Mouse (Mus musculus) liver, embryonic 14.5 days (tissue): Measurements from ENCODE around the gene Zfp423. TPM values are rescaled to one million over a fixed set of nuclear protein-coding genes. Genes with fewer than 3 reads are reported as not detected.

ENCODE experiments used
- ATAC-seq: fragments of 200-750 bp; cut with Nextera tagmentation; 2 replicates; pipeline ENCODE4 v1.8.0; 2017; ENCODE audit warnings: moderate number of reproducible peaks, mild to moderate bottlenecking, moderate library complexity; ENCODE audit not compliant: insufficient read depth
- DNase-seq, 3 experiments: peaks; one replicate each; pipeline ENCODE4 v3.0.0-alpha.2; 2012 to 2013; ENCODE audit warnings: low read depth in 3 of 3, low spot score in 3 of 3
- H3K27ac ChIP-seq: fragments of 300-500 bp; sonication (generic); 2 replicates; pipeline ENCODE4 v1.5.1; 2014; ENCODE audit warnings: moderate library complexity, mild to moderate bottlenecking, control low read depth, inconsistent platforms
- H3K27me3 ChIP-seq: fragments of 300-500 bp; sonication (generic); 2 replicates; pipeline ENCODE4 v1.6.1; 2014; ENCODE audit warnings: mild to moderate bottlenecking, low read length, moderate library complexity; ENCODE audit not compliant: control insufficient read depth, insufficient read depth
- H3K36me3 ChIP-seq: fragments of 300-500 bp; sonication (generic); replicated peaks from 2 replicates; pipeline ENCODE4 v1.6.1; 2014; ENCODE audit warnings: low read depth; ENCODE audit not compliant: control insufficient read depth, insufficient read depth
- H3K4me1 ChIP-seq, 2 experiments: fragments of 200-500 bp in 1 of 2; fragments of 300-500 bp in 1 of 2; sonication (generic) in 1 of 2; replicated peaks; 2 replicates each; pipeline ENCODE4 v1.6.1; 2012 to 2014; ENCODE audit warnings: antibody characterized with exemption in 1 of 2, inconsistent platforms in 1 of 2, low read length in 1 of 2; ENCODE audit not compliant: control insufficient read depth in 2 of 2, insufficient read depth in 2 of 2
- H3K4me2 ChIP-seq: fragments of 300-500 bp; sonication (generic); 2 replicates; pipeline ENCODE4 v1.6.1; 2014; ENCODE audit warnings: low read depth, mild to moderate bottlenecking, control low read depth, moderate library complexity
- H3K4me3 ChIP-seq, 2 experiments: fragments of 200-500 bp in 1 of 2; fragments of 300-500 bp in 1 of 2; sonication (generic) in 1 of 2; 2 replicates each; pipeline ENCODE4 v1.5.1; 2012 to 2014; ENCODE audit warnings: low read depth in 2 of 2, low read length in 2 of 2, mild to moderate bottlenecking in 2 of 2, control low read depth in 1 of 2, inconsistent platforms in 1 of 2, moderate library complexity in 1 of 2; ENCODE audit not compliant: insufficient read depth in 1 of 2
- H3K9ac ChIP-seq: fragments of 300-500 bp; sonication (generic); replicated peaks from 2 replicates; pipeline ENCODE4 v1.6.1; 2014; ENCODE audit warnings: mild to moderate bottlenecking, control low read depth, moderate library complexity
- H3K9me3 ChIP-seq: fragments of 300-500 bp; sonication (generic); 2 replicates; pipeline ENCODE4 v1.6.1; 2016; ENCODE audit warnings: low read length, mixed read lengths; ENCODE audit not compliant: control insufficient read depth
- CTCF ChIP-seq: IDR thresholded peaks from 2 replicates; pipeline ENCODE4 v1.5.1; 2016; ENCODE audit warnings: antibody characterized with exemption, low read depth, control low read depth
- EP300 ChIP-seq: IDR thresholded peaks from 2 replicates; pipeline ENCODE4 v1.6.1; 2016; ENCODE audit warnings: antibody characterized with exemption, low read depth
- WGBS: fragments of 180-500 bp; shearing (Covaris S2); extraction: QIAGEN DNeasy Blood & Tissue Kit; methylation state at CpG from one replicate; pipeline ENCODE4 v1.1.7; 2014; ENCODE audit not compliant: insufficient replicate concordance; 5-methylcytosine and 5-hydroxymethylcytosine counted together
- polyA plus RNA-seq, 2 experiments: library from polyadenylated mRNA; depleted of rRNA in 1 of 2; stranded (reverse) in 1 of 2; unstranded in 1 of 2; fragments of >200 nt; fragmentation: Nextera tagmentation in 1 of 2; extraction: Ambion mirVana in 1 of 2; gene quantifications; 2 replicates each; pipeline versions ENCODE4 v1.2.1 to v1.2.3; 2012 to 2014

The Zfp423 gene
- polyA plus RNA-seq, 2 experiments: 0.52 to 0.60 TPM

DNA sequence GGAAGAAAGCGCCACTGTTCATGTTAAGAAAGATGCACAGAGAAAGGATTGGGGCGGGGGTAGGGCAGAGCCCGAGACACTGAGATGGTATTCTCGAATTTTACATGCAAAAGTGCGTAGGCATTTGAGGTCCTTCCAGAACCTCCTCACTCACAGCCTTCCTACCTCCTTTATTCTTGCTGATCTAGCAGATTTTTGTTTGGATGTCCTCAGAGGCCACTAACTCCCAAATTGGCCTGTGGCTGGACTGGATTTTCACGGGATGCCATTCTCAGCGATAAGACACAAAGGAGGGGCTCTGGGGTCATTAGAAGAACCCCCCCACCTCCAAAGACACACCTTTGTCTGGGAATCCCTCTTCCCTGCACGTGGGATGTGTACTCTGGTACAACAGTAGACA is 25.6 kb downstream of the Zfp423 start:
- Histone ChIP-seq H3K4me3 (no peak overlapping the region), H3K4me2 (no peak overlapping the region), H3K4me1 (no peaks in the 10 kb centered on the region), H3K27ac (no peak overlapping the region), H3K27me3 (no peaks in the 10 kb centered on the region; the same call in 1 of the 2 replicates), H3K9me3 (no peaks in the 10 kb centered on the region), H3K9ac (no peak overlapping the region), H3K36me3 (no peaks in the 10 kb centered on the region)
- DNase-seq (no peak), ATAC-seq (no peak)
- WGBS: 55% methylated on average over 8 of the region's 8 CpGs
- no peak for TF ChIP-seq CTCF
- TF ChIP-seq EP300: no peak

DNA sequence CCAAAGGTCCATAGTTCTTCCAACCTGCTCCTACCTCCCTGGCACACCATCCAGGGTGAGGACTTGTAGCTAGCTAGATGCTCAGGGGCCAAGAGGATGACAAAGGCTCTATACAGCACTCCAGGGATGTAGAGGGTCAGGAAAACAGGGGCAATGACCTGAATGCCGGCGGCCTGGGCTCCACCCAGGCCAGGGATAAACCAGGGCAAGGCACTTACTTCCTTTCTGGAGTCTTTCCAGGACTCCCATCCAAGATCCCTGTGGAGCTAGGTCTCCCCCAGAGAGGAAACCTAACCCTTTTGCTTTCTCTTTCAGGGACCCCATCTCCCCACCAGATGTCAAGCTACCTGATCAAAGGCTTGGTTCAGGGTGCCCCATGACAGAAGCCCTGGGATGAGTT is 30.5 kb downstream of the Zfp423 start:
- Histone ChIP-seq H3K27me3 (no peaks in the 10 kb centered on the region), H3K4me3 (no peak overlapping the region), H3K9me3 (no peaks in the 10 kb centered on the region), H3K27ac (no peak overlapping the region), H3K4me2 (no peak overlapping the region), H3K9ac (no peak overlapping the region), H3K4me1 (0 out of 4 replicates have a peak, but pooled peaks cover 0 to 2% of the 10 kb centered on the region in 2 experiments), H3K36me3 (no peaks in the 10 kb centered on the region)
- ATAC-seq (no peak), DNase-seq (no peak)
- 42% methylated on average over 2 of the region's 2 CpGs for WGBS
- TF ChIP-seq CTCF (no peak), EP300 (no peak)

DNA sequence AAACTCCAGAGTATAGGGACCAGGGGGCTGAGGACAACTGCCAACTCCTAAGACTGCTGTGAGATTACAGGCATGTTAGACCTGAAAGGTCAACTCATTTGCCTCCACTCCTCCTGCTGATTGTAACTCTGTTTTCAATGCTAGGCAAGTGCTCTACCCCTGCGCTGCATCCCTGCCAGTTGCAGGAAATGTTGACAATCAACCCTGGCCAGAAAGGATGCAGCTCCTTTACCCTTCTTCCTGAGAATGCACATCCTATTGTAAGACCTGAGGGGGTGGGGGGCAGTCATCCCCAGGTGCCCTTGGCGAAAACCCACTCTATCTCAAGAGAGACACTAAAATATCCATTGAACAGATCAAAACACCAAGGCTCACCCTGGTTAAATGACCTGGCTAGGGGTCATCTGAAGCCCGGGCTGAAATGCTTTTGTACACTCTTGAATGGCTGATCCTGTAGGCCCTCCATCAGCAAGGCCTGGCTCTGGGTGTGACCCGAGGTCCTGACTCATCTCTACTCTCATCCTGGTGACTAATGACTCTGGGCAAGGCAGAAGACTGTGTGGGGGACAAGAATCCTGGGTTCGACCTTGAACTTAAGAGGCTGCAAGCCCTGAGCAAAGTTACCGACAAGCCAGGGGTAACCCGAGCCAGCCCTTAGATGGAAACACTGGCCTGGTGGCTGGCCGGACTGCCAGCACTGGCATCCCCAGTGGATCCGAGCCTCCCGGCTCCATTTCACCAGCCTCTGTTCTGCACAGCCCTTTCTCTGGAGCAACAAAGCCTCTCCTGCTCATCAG is 32.2 kb downstream of the Zfp423 start:
- Histone ChIP-seq H3K27me3 (no peaks in the 10 kb centered on the region), H3K9me3 (no peaks in the 10 kb centered on the region), H3K36me3 (no peaks in the 10 kb centered on the region), H3K4me1 (0 out of 4 replicates have a peak, but pooled peaks cover 0 to 2% of the 10 kb centered on the region in 2 experiments), H3K4me2 (no peak overlapping the region), H3K27ac (no peak overlapping the region), H3K9ac (no peak overlapping the region), H3K4me3 (no peak overlapping the region)
- ATAC-seq (no peak), DNase-seq (no peak)
- TF ChIP-seq EP300 (no peak), CTCF (no peak)
- WGBS: 52% methylated on average over 10 of the region's 10 CpGs

DNA sequence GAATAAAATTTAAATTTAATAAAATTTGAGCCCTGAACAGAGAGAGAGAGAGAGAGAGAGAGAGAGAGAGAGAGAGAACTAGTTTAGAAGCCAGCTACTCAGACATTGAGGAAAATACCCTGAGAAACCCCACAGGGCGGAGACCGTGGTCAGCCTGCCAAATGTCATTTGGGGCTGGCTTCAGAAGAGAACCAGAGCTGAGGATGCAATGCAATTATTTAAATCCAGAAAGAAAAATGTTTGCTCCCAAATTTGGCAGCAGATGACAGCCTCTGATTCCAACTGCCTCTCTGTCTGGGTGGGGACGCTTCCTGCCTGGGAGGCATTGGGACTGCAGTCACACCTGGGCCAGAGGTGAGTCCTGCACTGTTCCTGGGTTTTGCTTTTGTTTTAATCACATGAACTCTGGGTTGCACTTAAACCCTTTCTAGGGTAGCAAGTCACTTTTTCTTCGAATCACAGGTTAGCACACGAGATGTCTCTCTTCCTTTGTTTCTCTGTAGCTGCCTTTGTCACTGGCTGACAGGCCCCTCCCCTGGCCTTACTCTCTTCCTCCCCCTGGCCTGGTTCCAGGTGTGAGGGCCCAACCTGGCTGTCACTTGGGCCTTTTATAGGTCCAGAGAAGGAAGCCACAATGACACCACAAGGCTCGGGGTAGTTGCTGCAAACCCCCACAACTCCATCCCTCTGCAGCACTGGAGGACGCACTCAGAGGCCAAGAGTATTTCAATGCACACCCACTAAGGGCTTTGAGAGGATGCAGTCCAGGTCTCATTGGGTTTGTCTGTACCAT is 33.1 kb downstream of the Zfp423 start:
- H3K9ac ChIP-seq: no peak overlapping the region
- DNase-seq (no peak), ATAC-seq (no peak)
- no peak for TF ChIP-seq EP300
- no peak for TF ChIP-seq CTCF
- no peaks in the 10 kb centered on the region for H3K36me3 ChIP-seq
- H3K27ac ChIP-seq: no peak overlapping the region
- no peak overlapping the region for H3K4me3 ChIP-seq
- H3K9me3 ChIP-seq: no peaks in the 10 kb centered on the region
- no peaks in the 10 kb centered on the region for H3K27me3 ChIP-seq
- WGBS: 50% methylated on average over 7 of the region's 7 CpGs
- H3K4me2 ChIP-seq: no peak overlapping the region
- 0 out of 4 replicates have a peak, but pooled peaks cover 0 to 2% of the 10 kb centered on the region in 2 experiments for H3K4me1 ChIP-seq

DNA sequence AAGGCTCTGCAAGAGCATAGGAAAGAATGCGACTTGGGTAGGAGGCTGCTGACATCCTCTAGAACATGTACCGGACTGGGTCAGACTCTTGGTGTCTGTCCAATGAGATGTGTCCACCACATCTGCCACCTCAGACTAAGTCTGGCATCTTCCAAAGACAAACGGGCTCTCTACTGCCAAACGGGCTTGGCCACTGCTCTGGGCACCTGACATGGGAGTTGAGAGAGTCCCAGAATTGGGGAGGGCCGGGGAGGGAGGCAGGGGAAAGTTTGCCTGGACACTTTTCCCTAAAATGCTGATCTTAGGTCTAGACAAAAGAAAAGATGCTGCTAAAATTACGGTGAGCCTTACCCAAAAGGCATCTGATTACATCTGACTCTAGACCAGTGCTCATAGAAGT is 36.5 kb downstream of the Zfp423 start:
- no peaks in the 10 kb centered on the region for H3K4me1 ChIP-seq
- H3K4me3 ChIP-seq: no peak overlapping the region
- H3K9me3 ChIP-seq: no peaks in the 10 kb centered on the region
- no peak for ATAC-seq
- H3K36me3 ChIP-seq: no peaks in the 10 kb centered on the region
- WGBS: 59% methylated on average over 6 of the region's 6 CpGs
- TF ChIP-seq CTCF (no peak), EP300 (no peak)
- H3K27ac ChIP-seq: no peak overlapping the region
- no peak for DNase-seq
- no peaks in the 10 kb centered on the region for H3K27me3 ChIP-seq
- no peak overlapping the region for H3K9ac ChIP-seq
- no peak overlapping the region for H3K4me2 ChIP-seq
